Mouse (Mus musculus) heart, embryonic 14.5 days (tissue): ENCODE data around the gene S100a10. TPM values are rescaled to one million over a fixed set of nuclear protein-coding genes. Genes with fewer than 3 reads are reported as not detected.

Experiments
- ATAC-seq: fragments of 200-750 bp; cut with Nextera tagmentation; 2 replicates; pipeline ENCODE4 v1.8.0; 2017; ENCODE audit warnings: low read depth, moderate TSS enrichment; ENCODE audit not compliant: insufficient number of reproducible peaks, insufficient read depth, low FRiP score
- H3K27ac ChIP-seq, 2 experiments: fragments of 200-500 bp in 1 of 2; fragments of 300-500 bp in 1 of 2; sonication (generic) in 1 of 2; replicated peaks in 1 of 2; 2 replicates each; pipeline ENCODE4 v1.5.1; 2012 to 2014; ENCODE audit warnings: low read depth in 2 of 2, low read length in 2 of 2, control low read depth in 1 of 2, mild to moderate bottlenecking in 1 of 2, mixed read lengths in 1 of 2; ENCODE audit not compliant: control insufficient read depth in 1 of 2, insufficient read depth in 1 of 2
- H3K27me3 ChIP-seq: fragments of 300-500 bp; sonication (generic); 2 replicates; pipeline ENCODE4 v1.6.1; 2014; ENCODE audit warnings: mild to moderate bottlenecking, low read length, control low read depth; ENCODE audit not compliant: control insufficient read depth, insufficient read depth
- H3K36me3 ChIP-seq: fragments of 300-500 bp; sonication (generic); 2 replicates; pipeline ENCODE4 v1.6.1; 2014; ENCODE audit warnings: mild to moderate bottlenecking, control low read depth, low read length, mixed read lengths; ENCODE audit not compliant: control insufficient read depth, insufficient read depth
- H3K4me1 ChIP-seq, 2 experiments: fragments of 200-500 bp in 1 of 2; fragments of 300-500 bp in 1 of 2; sonication (generic) in 1 of 2; 2 replicates each; pipeline ENCODE4 v1.6.1; 2012 to 2014; ENCODE audit warnings: low read length in 2 of 2, control low read depth in 1 of 2, mixed read lengths in 1 of 2; ENCODE audit not compliant: control insufficient read depth in 2 of 2, insufficient read depth in 2 of 2
- H3K4me2 ChIP-seq: fragments of 300-500 bp; sonication (generic); 2 replicates; pipeline ENCODE4 v1.6.1; 2014; ENCODE audit warnings: mild to moderate bottlenecking, low read length
- H3K4me3 ChIP-seq, 2 experiments: fragments of 200-500 bp in 1 of 2; fragments of 300-500 bp in 1 of 2; sonication (generic) in 1 of 2; 2 replicates each; pipeline ENCODE4 v1.5.1; 2012 to 2014; ENCODE audit warnings: low read length in 2 of 2, mild to moderate bottlenecking in 2 of 2, control low read depth in 1 of 2, low read depth in 1 of 2, moderate library complexity in 1 of 2; ENCODE audit not compliant: control insufficient read depth in 1 of 2, insufficient read depth in 1 of 2
- H3K9ac ChIP-seq: fragments of 300-500 bp; sonication (generic); 2 replicates; pipeline ENCODE4 v1.6.1; 2014; ENCODE audit warnings: mild to moderate bottlenecking, low read length
- H3K9me3 ChIP-seq: fragments of 300-500 bp; sonication (generic); 2 replicates; pipeline ENCODE4 v1.6.1; 2016; ENCODE audit warnings: low read length, control low read depth; ENCODE audit not compliant: control insufficient read depth
- WGBS: fragments of 180-500 bp; shearing (Covaris S2); extraction: QIAGEN DNeasy Blood & Tissue Kit; methylation state at CpG from one replicate; pipeline ENCODE4 v1.1.7; 2014; 5-methylcytosine and 5-hydroxymethylcytosine counted together
- polyA plus RNA-seq: library from polyadenylated mRNA; unstranded; fragments of >200 nt; fragmentation: Nextera tagmentation; extraction: Ambion mirVana; gene quantifications from 2 replicates; pipeline ENCODE4 v1.2.1, GENCODE M21; 2014

Gene S100a10
- polyA plus RNA-seq, 1 experiment from 2014 or later = 238 TPM

- Histone ChIP-seq H3K9me3 (no peaks in the 10 kb centered on the region), H3K4me2 (no peak overlapping the region), H3K9ac (no peak overlapping the region), H3K27me3 (no peaks in the 10 kb centered on the region), H3K27ac (no peak overlapping the region), H3K36me3 (no peaks in the 10 kb centered on the region), H3K4me1 (no peaks in the 10 kb centered on the region), H3K4me3 (no peak overlapping the region)
- 61% methylated on average over 6 of the region's 6 CpGs for WGBS
- no peak for ATAC-seq
Observed at GRCm38 (mm10) chr3:93548541-93549266, 6.2 kb upstream of the S100a10 start.

- H3K4me3 ChIP-seq = no peak overlapping the region
- no peak overlapping the region for H3K9ac ChIP-seq
- H3K27ac ChIP-seq = no peak overlapping the region; a peak in 1 of 4 replicates
- peaks cover 3 to 6% of the 10 kb centered on the region in 2 experiments; a peak in 3 of 4 replicates for H3K4me1 ChIP-seq
- no peaks in the 10 kb centered on the region for H3K27me3 ChIP-seq
- H3K4me2 ChIP-seq = no peak overlapping the region
- WGBS = 51% methylated on average over 4 of the region's 4 CpGs
- ATAC-seq = peak; percentile 22; the same call in 1 of the 2 replicates
- no peaks in the 10 kb centered on the region for H3K9me3 ChIP-seq
- H3K36me3 ChIP-seq = no peaks in the 10 kb centered on the region
Observed at GRCm38 (mm10) chr3:93549986-93550385, 4.9 kb upstream of the S100a10 start.

- no peak overlapping the region for H3K9ac ChIP-seq
- H3K4me3 ChIP-seq = no peak overlapping the region
- no peak for ATAC-seq
- no peaks in the 10 kb centered on the region for H3K27me3 ChIP-seq
- H3K36me3 ChIP-seq = no peaks in the 10 kb centered on the region
- WGBS = 78% methylated on average over 5 of the region's 5 CpGs
- no peaks in the 10 kb centered on the region for H3K9me3 ChIP-seq
- no peak overlapping the region for H3K27ac ChIP-seq
- H3K4me2 ChIP-seq = no peak overlapping the region
- H3K4me1 ChIP-seq = peaks cover 4 to 21% of the 10 kb centered on the region in 2 experiments; a peak in 3 of 4 replicates
Observed at GRCm38 (mm10) chr3:93551950-93552901, 2.7 kb upstream of the S100a10 start.

- H3K4me1 ChIP-seq = peaks cover 7 to 30% of the 10 kb centered on the region in 2 experiments; a peak in 3 of 4 replicates
- no peaks in the 10 kb centered on the region for H3K27me3 ChIP-seq
- 93% methylated on average over 2 of the region's 2 CpGs for WGBS
- H3K9ac ChIP-seq = no peak overlapping the region
- no peak overlapping the region for H3K27ac ChIP-seq
- no peak overlapping the region for H3K4me2 ChIP-seq
- no peaks in the 10 kb centered on the region for H3K9me3 ChIP-seq
- ATAC-seq = no peak
- H3K4me3 ChIP-seq = no peak overlapping the region
- no peaks in the 10 kb centered on the region for H3K36me3 ChIP-seq
Observed at GRCm38 (mm10) chr3:93553311-93553710, 1.6 kb upstream of the S100a10 start.

GRCm38 (mm10) chr3:93553765-93554378, 1.0 kb upstream of the S100a10 start:
- no peaks in the 10 kb centered on the region for H3K27me3 ChIP-seq
- no peak overlapping the region for H3K9ac ChIP-seq
- H3K4me2 ChIP-seq = peak overlapping the region; percentile 90
- 55% methylated on average over 9 of the region's 9 CpGs for WGBS
- no peaks in the 10 kb centered on the region for H3K9me3 ChIP-seq
- H3K4me1 ChIP-seq = peaks cover 7 to 30% of the 10 kb centered on the region in 2 experiments; a peak in 3 of 4 replicates
- no peak overlapping the region for H3K27ac ChIP-seq
- no peak for ATAC-seq
- H3K4me3 ChIP-seq = peak overlapping the region in 1 of 2 experiments; percentile 72; a peak in 1 of 4 replicates
- 0 out of 2 replicates have a peak, but pooled peaks cover under 1% of the 10 kb centered on the region for H3K36me3 ChIP-seq

GRCm38 (mm10) chr3:93554379-93554980, 400 bp upstream of the S100a10 start:
- H3K4me2 ChIP-seq = peak overlapping the region; percentile 90
- H3K4me1 ChIP-seq = peaks cover 7 to 30% of the 10 kb centered on the region in 2 experiments; a peak in 3 of 4 replicates
- H3K9ac ChIP-seq = peak overlapping the region; percentile 83
- H3K27me3 ChIP-seq = no peaks in the 10 kb centered on the region
- 0 out of 2 replicates have a peak, but pooled peaks cover 3% of the 10 kb centered on the region for H3K36me3 ChIP-seq
- peak overlapping the region; percentile 31 to 82 for H3K27ac ChIP-seq
- WGBS = 14% methylated on average over 13 of the region's 13 CpGs
- H3K9me3 ChIP-seq = no peaks in the 10 kb centered on the region
- peak overlapping the region; percentile 72 to 84 for H3K4me3 ChIP-seq
- ATAC-seq = no peak

GRCm38 (mm10) chr3:93555878-93556254, 986 bp downstream of the S100a10 start:
- Histone ChIP-seq H3K4me3 (peak overlapping the region; percentile 72 to 84), H3K4me2 (peak overlapping the region; percentile 90), H3K27me3 (no peaks in the 10 kb centered on the region), H3K9me3 (no peaks in the 10 kb centered on the region), H3K9ac (peak overlapping the region; percentile 83), H3K36me3 (peaks cover 6% of the 10 kb centered on the region; the same call in 1 of the 2 replicates), H3K27ac (peak overlapping the region; percentile 78 to 82), H3K4me1 (peaks cover 7 to 30% of the 10 kb centered on the region in 2 experiments; a peak in 3 of 4 replicates)
- peak; percentile 52; the same call in 1 of the 2 replicates for ATAC-seq
- 21% methylated on average over 2 of the region's 2 CpGs for WGBS
